In the genomic region with DNA sequence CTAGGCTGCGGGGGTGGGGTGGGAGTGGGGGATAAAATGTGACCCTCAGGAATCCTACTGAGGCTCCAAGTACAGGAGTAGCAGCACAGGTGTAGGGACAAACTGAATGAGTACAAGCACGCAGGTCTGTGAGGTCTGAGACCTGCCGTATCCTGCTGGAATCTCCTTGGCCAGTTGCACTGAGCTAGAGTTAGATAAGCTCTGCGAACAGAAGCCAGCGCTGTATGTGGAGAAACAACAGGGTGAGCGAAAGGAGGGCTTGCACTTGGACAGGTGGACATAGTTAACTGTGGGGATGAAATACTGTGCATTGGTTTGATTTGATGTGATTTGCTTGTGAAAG, we compare ENCODE assay signal across 9 mouse cellular contexts. TPM values are rescaled to one million over a fixed set of nuclear protein-coding genes. Genes with fewer than 3 reads are reported as not detected.
A peak's percentile ranks its signal among the peaks of the same experiment; 100 is the strongest.
DNase-seq lines count a peak whose midpoint lies in the region; ATAC-seq and TF ChIP-seq lines count a peak whose summit lies in the region.
"Had no signal": no experiment of that assay in that cellular context is flagged by ENCODE, and none has a peak within 500 bp of the region (broad histone marks: within the 10 kb centered on the region; RNA-seq: fewer than 3 reads in every experiment).

No protein-coding gene starts in this region.

- H3K27ac ChIP-seq in kidney, embryonic 15.5 days, result no peak overlapping the region
- peak overlapping the region; percentile 91 for H3K27ac ChIP-seq in forebrain, embryonic 13.5 days
- H3K27ac ChIP-seq in midbrain, embryonic 10.5 days (replicated peaks), result peak overlapping the region; percentile 95

- TF ChIP-seq POLR2A in brain, embryonic 14.5 days (IDR thresholded peaks at IDR 0.05; ENCODE audit: borderline replicate concordance, extremely low read depth, insufficient read depth, insufficient read length, poor library complexity, severe bottlenecking), result no peak; the same call in 1 of the 2 replicates

- H3K4me3 ChIP-seq in kidney, embryonic 15.5 days (replicated peaks), result peak overlapping the region; percentile 52
- peak overlapping the region; percentile 69 for H3K4me3 ChIP-seq in forebrain, embryonic 13.5 days
- H3K4me3 ChIP-seq in midbrain, embryonic 10.5 days, result peak overlapping the region; percentile 77

- peak; percentile 80 for ATAC-seq in kidney, embryonic 15.5 days (replicated peaks; ENCODE audit: low FRiP score)
- ATAC-seq in forebrain, embryonic 13.5 days, result peak; percentile 72; the same call in 1 of the 2 replicates

- DNase-seq in kidney, postnatal 36 days, result no peak
- peak; percentile 74 for DNase-seq in brain, embryonic 14.5 days (ENCODE audit: low read depth)
- no peak for DNase-seq in midbrain, embryonic 10.5 days (ENCODE audit: low spot score)
- DNase-seq in left cerebral cortex, postnatal 4 days, result no peak
- no peak for DNase-seq in layer of hippocampus, adult 9-10 months (ENCODE audit: low spot score)
- no peak for DNase-seq in layer of hippocampus, adult 11-12 months (ENCODE audit: low spot score)
- DNase-seq: gastrocnemius, postnatal 25 days had no signal

- H3K9me3 ChIP-seq in kidney, embryonic 15.5 days (replicated peaks), result no peaks in the 10 kb centered on the region
- no peaks in the 10 kb centered on the region for H3K9me3 ChIP-seq in forebrain, embryonic 13.5 days (replicated peaks)
- H3K9me3 ChIP-seq in midbrain, embryonic 10.5 days (replicated peaks), result no peaks in the 10 kb centered on the region

- H3K4me2 ChIP-seq in kidney, embryonic 15.5 days, result peak overlapping the region; percentile 83
- H3K4me2 ChIP-seq in forebrain, embryonic 13.5 days, result peak overlapping the region; percentile 76

- intact Hi-C loops in left cerebral cortex, postnatal 4 days (cut with DNase I), result no loop called here

- TF ChIP-seq CTCF in brain, embryonic 14.5 days (IDR thresholded peaks at IDR 0.05; ENCODE audit: borderline replicate concordance, extremely low read depth, insufficient read depth, insufficient read length), result no peak

- H3K36me3 ChIP-seq in kidney, embryonic 15.5 days, result no peaks in the 10 kb centered on the region
- no peaks in the 10 kb centered on the region for H3K36me3 ChIP-seq in forebrain, embryonic 13.5 days (ENCODE audit: poor library complexity, severe bottlenecking)
- no peaks in the 10 kb centered on the region for H3K36me3 ChIP-seq in midbrain, embryonic 10.5 days

- peaks cover 45% of the 10 kb centered on the region for H3K27me3 ChIP-seq in kidney, embryonic 15.5 days
- no peaks in the 10 kb centered on the region for H3K27me3 ChIP-seq in forebrain, embryonic 13.5 days
- peaks cover 33% of the 10 kb centered on the region for H3K27me3 ChIP-seq in midbrain, embryonic 10.5 days (ENCODE audit: low read depth, poor library complexity, severe bottlenecking)

- WGBS in kidney, embryonic 15.5 days, result 2% methylated on average over 6 of the region's 6 CpGs
- 0% methylated on average over 6 of the region's 6 CpGs for WGBS in forebrain, embryonic 13.5 days
- WGBS in midbrain, embryonic 10.5 days, result 1% methylated on average over 6 of the region's 6 CpGs

- H3K4me1 ChIP-seq in kidney, embryonic 15.5 days, result peaks cover 13% of the 10 kb centered on the region; the same call in 1 of the 2 replicates
- peaks cover 21% of the 10 kb centered on the region for H3K4me1 ChIP-seq in forebrain, embryonic 13.5 days
- peaks cover 18% of the 10 kb centered on the region for H3K4me1 ChIP-seq in midbrain, embryonic 10.5 days

- peak overlapping the region; percentile 8 for H3K9ac ChIP-seq in kidney, embryonic 15.5 days
- peak overlapping the region; percentile 89 for H3K9ac ChIP-seq in forebrain, embryonic 13.5 days

RNA-seq across cellular contexts. Expression of a gene that starts 1.0 kb away (rescaled TPM):
- 0.78 and 0.89 TPM in 2 replicates for polyA plus RNA-seq in kidney, embryonic 15.5 days (2015; fragmentation: Nextera tagmentation; extraction: Ambion mirVana)
- polyA plus RNA-seq in brain, embryonic 14.5 days (2012; rRNA removed), result 20.5 and 30.2 TPM in 2 replicates
- 10.0 and 11.8 TPM in 2 replicates for polyA plus RNA-seq in forebrain, embryonic 13.5 days (2015; fragmentation: Nextera tagmentation; extraction: Ambion mirVana)
- 4.1 and 5.4 TPM in 2 replicates for polyA plus RNA-seq in midbrain, embryonic 10.5 days (2016; fragmentation: Nextera tagmentation; extraction: Ambion mirVana)
- total RNA-seq in left cerebral cortex, postnatal 4 days (2021), result 100 to 1,000 TPM; 109 to 121 TPM
- total RNA-seq: gastrocnemius, postnatal 25 days had no signal
